Mouse (Mus musculus) spleen, embryonic (tissue): ENCODE results near the gene Tle6.

Source experiments
- CTCF ChIA-PET: fragments of 350-600 bp; sonication (Branson Sonifier 250); formaldehyde crosslinking; loops from one replicate; lab custom pipeline; 2022; lab: Charles Lee

The Tle6 gene

GRCm38 (mm10) chr10:81626101-81626993 is 25.5 kb upstream of the Tle6 start:
- CTCF ChIA-PET = no interaction called here

GRCm38 (mm10) chr10:81623441-81623840 is 22.6 kb upstream of the Tle6 start:
- CTCF ChIA-PET = no interaction called here

GRCm38 (mm10) chr10:81620786-81621185 is 19.9 kb upstream of the Tle6 start:
- CTCF ChIA-PET = no interaction called here

DNA sequence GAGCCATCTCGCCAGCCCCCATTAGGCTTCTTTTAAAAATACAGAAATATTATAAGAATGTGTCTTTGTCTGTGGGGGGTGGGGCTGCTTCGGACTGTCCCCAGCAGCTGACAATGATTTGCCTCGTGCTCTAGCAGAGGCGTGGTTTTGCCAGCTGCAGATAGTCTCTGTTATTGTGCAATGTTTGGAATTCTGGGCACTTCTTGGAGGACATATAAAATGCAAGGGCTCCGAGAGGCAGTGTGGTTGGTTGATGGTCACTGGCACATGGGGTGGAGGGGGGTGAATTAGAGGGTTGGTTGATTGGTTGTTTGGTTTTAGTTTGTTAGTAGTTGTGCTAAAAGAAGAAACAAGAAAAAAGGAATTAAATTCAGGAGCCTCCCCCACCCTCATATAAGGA is 19.1 kb upstream of the Tle6 start:
- CTCF ChIA-PET = no interaction called here

DNA sequence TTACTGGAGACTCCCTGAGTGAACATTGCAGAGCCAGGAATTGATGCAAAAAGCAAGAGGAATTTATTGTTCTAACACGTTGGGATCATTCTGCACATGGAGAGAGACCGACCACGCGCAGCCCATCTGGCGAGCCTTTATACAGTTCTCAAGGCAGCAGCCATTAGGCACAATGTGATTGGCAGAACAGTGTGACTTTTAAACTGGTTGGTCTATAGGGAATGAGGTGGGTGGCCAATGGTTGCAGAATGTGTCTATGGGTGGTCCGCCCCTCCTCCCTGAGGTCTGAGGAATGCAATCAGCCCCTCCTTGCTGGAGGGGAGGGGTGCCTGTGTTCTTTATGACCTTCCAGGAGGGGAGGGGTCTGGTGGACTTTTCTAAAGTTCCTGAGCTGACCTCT is 14.6 kb upstream of the Tle6 start:
- CTCF ChIA-PET = no interaction called here

DNA sequence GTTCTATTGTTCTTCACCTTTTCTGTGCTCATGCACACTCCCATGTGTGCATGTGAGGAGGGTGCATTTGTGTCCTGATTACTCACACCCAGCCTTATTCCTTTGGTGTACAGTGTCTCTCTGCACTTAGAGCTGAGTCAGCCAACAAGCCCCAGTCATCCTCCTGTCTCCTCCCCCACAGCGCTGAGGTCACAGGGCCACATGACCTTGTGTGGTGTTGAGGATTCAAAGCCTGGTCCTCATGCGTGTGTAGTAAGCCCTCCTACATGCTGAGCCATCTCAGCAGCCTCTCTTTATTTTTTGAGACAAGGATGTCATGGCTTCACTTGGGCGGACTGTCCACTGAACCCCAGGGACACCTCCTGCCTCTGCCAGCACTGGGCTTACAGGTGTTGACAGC is 11.9 kb upstream of the Tle6 start:
- CTCF ChIA-PET = no interaction called here

GRCm38 (mm10) chr10:81608308-81608707 is 7.4 kb upstream of the Tle6 start:
- CTCF ChIA-PET = interaction anchor here (0.5 kb wide), 1 partner anchor 80 kb away, joined by 6 read pairs; no protein-coding TSS in a partner anchor

- CTCF ChIA-PET = interaction anchor here (0.8 to 1.4 kb wide), 2 partner anchors 35 to 109 kb away, joined by 3 to 4 read pairs; no protein-coding TSS in a partner anchor
These were observed 5.3 kb upstream of the Tle6 start, which contains the start of gene BC025920 for GRCm38 (mm10) chr10:81605974-81606751. Gene BC025920, plus strand, starts transcription at chr10:81606270.

- CTCF ChIA-PET = interaction anchor here (0.8 to 1.4 kb wide), 3 partner anchors 35 to 109 kb away, joined by 3 to 4 read pairs (median 3); no protein-coding TSS in a partner anchor
These were observed 4.7 kb upstream of the Tle6 start for GRCm38 (mm10) chr10:81605666-81605973.

GRCm38 (mm10) chr10:81604968-81605665 is 4.2 kb upstream of the Tle6 start:
- CTCF ChIA-PET = interaction anchor here (0.8 to 1.4 kb wide), 3 partner anchors 34 to 108 kb away, joined by 3 to 4 read pairs (median 3); no protein-coding TSS in a partner anchor

GRCm38 (mm10) chr10:81604019-81604967 is 3.4 kb upstream of the Tle6 start:
- CTCF ChIA-PET = interaction anchor here (0.6 to 1.4 kb wide), 3 partner anchors 33 to 104 kb away, joined by 3 to 4 read pairs (median 3); no protein-coding TSS in a partner anchor

DNA sequence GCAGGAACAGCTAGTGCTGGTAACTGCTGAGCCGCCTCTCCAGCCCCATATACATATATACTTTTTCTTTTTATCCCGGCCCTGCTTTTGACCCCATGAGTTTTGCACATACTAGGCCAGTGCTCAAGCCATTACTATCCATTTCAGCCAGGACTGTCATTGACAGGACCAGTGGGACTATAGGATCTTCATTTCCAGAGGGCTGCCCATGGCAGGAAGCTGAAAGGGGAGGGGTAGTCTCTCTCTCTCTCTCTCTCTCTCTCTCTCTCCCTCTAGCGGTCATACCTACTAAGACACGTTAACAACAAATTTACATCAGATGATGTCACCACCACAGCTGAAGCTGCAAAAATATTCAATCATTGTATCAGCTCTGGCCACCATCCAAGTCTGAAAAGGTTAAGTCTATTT is 1.9 kb upstream of the Tle6 start:
- CTCF ChIA-PET = interaction anchor here (0.6 kb wide), 1 partner anchor 22 kb away, joined by 3 read pairs; no protein-coding TSS in a partner anchor

DNA sequence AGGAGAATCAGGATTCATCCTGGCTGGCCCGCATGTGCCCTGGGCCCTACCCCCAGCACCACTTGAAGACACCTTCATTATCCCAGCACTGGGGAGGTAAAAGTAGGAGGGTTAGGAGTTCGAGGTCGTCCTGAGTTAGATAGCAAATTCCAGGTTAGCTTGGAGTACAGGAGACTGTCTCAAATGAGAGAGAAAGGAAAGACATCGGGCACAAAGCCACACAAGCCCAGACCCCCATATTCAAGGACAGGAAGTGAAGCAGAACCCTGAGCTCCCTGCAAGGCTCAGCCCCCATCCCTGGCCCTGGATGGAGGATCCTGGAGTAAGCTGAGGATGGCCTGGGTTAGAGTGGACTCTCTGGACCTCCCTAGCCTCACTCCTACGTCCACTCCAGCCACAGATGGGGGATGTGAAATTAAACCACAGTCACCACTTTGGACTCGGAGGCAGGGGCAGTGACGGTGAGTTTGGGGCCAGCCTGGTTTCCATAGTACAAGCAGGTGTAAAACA is 578 bp upstream of the Tle6 start:
- CTCF ChIA-PET = no interaction called here

- CTCF ChIA-PET = interaction anchor here (0.5 to 1.7 kb wide), 2 partner anchors 29 to 430 kb away, joined by 3 to 7 read pairs; no protein-coding TSS in a partner anchor
These were observed 777 bp downstream of the Tle6 start for GRCm38 (mm10) chr10:81600096-81600495.

GRCm38 (mm10) chr10:81599630-81600029 is 1.2 kb downstream of the Tle6 start:
- CTCF ChIA-PET = interaction anchor here (0.6 to 1.7 kb wide), 2 partner anchors 28 to 41 kb away, joined by 3 to 5 read pairs; no protein-coding TSS in a partner anchor

DNA sequence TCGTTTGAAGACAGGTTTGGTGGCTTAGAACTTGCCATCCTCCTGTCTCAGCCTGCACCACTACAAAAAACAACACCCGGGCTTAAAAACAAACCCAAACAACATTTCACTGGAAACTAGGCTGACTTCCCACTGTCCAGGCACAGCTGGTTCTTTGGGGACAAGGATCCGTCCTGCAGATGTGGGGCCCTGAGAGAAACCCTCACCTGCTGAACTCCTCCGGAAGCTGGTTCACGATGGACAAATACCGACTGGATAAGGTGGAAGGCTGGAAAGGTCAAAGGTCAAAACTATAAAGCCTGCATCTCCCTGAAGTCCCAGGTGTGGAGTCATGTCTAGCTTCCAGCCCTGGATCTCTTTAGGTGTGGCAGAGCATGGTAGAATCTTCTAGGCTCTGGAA is 2.0 kb downstream of the Tle6 start:
- CTCF ChIA-PET = no interaction called here

DNA sequence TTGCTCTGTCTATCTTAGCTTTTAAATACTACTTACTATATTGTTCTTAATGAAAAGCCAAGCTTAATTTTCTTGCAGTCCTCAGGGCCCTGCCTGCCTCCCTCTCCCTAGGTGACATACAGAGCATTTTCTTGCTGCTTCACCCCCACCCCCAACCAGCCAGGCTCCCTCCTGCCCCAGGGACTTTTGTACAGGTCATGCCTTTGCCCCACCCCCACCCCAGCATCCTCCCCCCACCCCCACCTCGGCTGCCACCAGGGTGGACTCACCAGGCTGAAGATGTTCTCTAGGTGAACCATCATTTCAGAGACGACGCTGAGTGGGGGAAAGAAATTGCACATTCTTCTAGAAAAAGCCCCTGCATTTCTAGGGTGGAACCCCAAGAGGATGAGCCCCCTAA is 2.5 kb downstream of the Tle6 start:
- CTCF ChIA-PET = no interaction called here

DNA sequence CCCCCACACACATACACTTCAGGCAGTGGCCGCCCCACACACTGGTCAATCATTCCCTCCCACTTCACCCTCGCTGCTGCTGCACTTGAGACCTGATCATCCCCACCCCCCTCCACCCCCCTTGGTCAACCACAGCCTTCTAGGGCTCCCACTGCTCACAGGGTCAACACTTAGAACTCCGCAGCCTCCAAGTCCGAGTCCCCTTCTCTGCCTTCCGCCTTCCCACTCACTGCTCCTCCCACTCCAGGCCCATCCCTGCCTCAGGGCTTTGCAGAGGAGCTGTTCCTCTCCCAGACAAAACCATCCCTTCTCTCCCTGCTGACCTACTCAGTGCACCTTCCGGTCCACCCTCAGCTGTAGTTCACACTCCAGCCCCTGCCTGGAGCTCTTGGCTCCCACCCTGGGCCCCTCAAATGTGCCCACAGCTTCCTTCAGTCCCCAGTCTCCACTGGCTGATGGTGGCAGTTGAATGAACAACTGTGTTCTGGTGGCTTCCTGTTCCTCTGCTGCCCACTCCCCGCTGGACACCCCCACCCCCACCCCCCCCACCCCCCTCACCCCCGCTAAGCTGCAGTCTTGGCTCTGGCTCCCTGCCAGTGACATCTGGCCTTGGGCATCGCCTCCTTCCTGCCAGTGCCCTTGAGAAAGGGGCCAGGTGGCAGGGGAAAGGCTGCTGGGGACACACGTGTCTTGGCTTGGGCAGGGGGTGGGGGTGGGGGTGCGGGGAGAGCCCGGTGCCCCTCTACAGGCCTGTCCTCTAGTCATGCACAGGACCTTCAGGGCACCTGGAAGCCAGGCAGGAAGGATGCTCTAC is 3.5 kb downstream of the Tle6 start:
- CTCF ChIA-PET = interaction anchor here (0.6 kb wide), 1 partner anchor 28 kb away, joined by 3 read pairs; no protein-coding TSS in a partner anchor

DNA sequence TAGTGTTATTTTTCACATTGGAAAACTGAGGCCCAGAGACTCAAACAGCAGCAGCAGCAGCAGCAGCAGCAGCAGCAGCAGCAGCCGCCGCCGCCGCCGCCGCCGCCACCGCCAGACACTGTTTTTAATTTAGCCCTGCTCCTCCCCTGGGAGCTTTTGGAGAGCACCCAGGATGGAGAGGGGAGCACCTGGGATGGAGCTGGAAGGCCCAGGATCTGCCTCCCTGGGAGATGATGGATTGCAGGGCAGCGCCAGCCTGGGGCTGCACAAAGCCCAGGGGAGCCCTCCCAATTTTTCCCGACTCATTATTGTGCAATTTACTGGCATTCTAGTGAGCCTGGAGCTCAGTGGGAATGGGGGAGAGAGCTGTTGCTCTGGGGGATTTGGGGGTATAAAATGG is 4.3 kb downstream of the Tle6 start:
- CTCF ChIA-PET = interaction anchor here (0.6 kb wide), 1 partner anchor 40 kb away, joined by 3 read pairs; no protein-coding TSS in a partner anchor
